Mouse (Mus musculus) urinary bladder, postnatal 10 days (tissue): ENCODE measurements around the gene Olfr522.

Experiments used
- DNase-seq: peaks from one replicate; pipeline ENCODE4 v3.0.0; 2022; ENCODE audit warnings: low spot score

Olfr522 gene

DNA sequence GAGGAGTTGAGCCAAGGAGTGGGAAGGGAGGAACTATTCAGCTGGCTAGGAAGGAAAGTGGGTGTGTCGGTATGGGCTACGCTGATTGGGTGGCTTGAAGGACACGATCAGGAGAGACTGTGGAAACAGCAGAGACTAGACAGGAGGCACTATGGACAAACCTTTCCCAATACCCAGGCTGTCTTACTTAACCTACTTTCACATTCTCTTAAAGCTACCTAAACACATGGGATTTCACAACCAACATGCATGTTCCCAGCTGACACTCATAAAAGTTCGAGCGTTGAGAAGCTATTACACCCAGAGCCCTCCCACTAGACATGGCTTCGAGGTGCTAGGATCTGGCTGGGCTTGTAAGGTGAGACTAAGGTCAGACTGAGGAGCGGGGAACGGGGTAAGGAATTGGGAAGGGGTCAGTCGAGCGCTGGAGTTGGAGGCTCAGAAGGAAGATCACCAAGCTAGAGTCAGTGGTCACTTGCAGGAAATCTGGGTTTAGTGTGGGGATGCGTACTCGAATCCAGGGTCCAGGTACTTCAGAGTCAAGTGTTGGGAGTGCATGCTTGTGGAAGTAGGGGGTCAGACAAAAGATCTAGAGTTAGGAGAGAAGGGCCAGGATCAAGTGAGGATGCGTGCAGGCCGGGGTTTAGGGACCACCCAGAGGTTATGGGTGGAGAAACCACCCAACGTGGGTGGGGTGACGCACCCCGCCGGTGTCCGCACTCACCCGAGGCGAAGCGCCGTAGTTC lies 48.8 kb downstream of the Olfr522 start, which contains the start of gene Paox:
Gene Paox, plus strand, starts transcription at position 217 of the 746 bp plus-strand sequence.
- no peak for DNase-seq

DNA sequence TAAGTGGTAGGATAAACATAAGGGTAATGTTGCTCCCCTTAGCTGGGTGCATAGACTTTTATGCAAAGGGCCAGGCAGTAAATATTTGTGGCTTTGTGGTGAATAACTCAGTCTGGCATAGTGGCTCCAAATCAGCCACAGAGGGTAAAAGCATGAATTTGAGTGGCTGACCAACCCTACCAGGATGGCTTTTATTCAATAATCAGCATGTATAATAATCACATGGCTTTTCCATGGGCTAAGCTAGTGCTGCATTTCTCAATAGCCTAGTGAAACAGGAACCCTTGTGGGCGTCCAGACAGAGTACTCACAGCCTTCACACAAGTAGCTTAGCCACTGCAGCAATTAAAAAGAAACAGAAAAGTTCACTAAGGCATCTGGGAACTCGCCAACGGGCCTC lies 52.6 kb downstream of the Olfr522 start:
- DNase-seq = no peak
